In the genomic region with DNA sequence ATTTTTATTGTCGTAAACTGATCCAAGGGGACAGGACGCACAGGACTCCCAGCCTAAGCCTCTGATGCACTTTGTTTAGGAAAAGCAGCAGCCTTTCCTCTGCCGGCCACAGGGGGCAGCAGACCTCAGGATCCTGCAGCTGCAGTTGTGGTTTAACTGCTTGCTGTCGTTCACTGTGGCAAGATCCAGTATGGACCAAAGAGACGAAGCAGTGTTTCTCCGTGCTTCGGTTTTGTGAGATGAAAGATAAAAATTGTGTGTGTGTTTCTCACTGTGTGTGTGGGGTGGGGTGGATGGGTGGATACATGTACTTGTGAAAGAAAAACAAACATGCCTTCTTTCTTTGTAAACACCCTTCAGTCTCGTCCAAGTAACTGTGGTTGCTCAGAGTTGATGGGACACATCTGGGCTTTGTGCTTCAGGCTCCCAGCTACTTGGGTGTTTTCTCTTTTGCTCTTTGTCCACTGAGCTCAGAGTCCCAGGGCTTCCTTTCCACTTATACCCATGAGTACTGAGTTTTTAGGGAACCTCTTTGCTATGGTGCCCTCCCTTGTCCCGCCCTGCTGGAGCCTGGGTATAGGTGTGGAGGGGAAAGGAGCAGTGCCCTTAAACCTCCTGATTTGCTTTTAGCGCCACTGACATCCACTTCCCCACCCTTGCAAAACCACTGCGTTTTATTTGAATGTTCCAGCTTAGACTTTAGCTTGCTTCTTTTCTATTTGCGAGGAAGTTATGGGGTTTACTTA, we compare ENCODE assay signal across 8 mouse cellular contexts. TPM values are rescaled to one million over a fixed set of nuclear protein-coding genes. Genes with fewer than 3 reads are reported as not detected.
A peak's percentile ranks its signal among the peaks of the same experiment; 100 is the strongest.
DNase-seq lines count a peak whose midpoint lies in the region; ATAC-seq and TF ChIP-seq lines count a peak whose summit lies in the region.

No protein-coding gene starts in this region.

- H3K4me2 ChIP-seq in embryonic facial prominence, embryonic 13.5 days: peak overlapping the region; percentile 36
- no peak overlapping the region for H3K4me2 ChIP-seq in limb, embryonic 11.5 days (ENCODE audit: low read depth, severe bottlenecking)
- no peak overlapping the region for H3K4me2 ChIP-seq in midbrain, embryonic 13.5 days (replicated peaks)

- peak; percentile 44 to 74 for DNase-seq in adrenal gland, adult (ENCODE audit: inconsistent age in 2 of 2, low spot score in 1 of 2)
- no peak for DNase-seq in adrenal gland, postnatal 4 days (ENCODE audit: low spot score in 2 of 2)
- DNase-seq in heart, adult 8-10 months (ENCODE audit: low spot score): peak; percentile 60
- peak; percentile 73 for DNase-seq in kidney, adult 2 months
- DNase-seq in limb, embryonic 11.5 days (ENCODE audit: low spot score): peak; percentile 70
- DNase-seq in spleen, adult 18-20 months: peak; percentile 9 to 35

- no peak for TF ChIP-seq POLR2A in kidney, adult 2 months (IDR thresholded peaks at IDR 0.05; ENCODE audit: low read depth, low read length)

- H3K27ac ChIP-seq in embryonic facial prominence, embryonic 13.5 days: peak overlapping the region; percentile 44
- H3K27ac ChIP-seq in kidney, adult 2 months (ENCODE audit: insufficient read depth, low read depth, low read length): no peak overlapping the region
- H3K27ac ChIP-seq in limb, embryonic 11.5 days (replicated peaks; ENCODE audit: low read depth, low read length): no peak overlapping the region
- no peak overlapping the region for H3K27ac ChIP-seq in midbrain, embryonic 13.5 days

- no peak overlapping the region for H3K9ac ChIP-seq in embryonic facial prominence, embryonic 13.5 days
- no peak overlapping the region for H3K9ac ChIP-seq in limb, embryonic 11.5 days (ENCODE audit: low read length)
- no peak overlapping the region for H3K9ac ChIP-seq in midbrain, embryonic 13.5 days (replicated peaks)

- peak; percentile 90 for TF ChIP-seq CTCF in kidney, adult 2 months (conservative IDR thresholded peaks at IDR 0.05; ENCODE audit: insufficient read depth, insufficient read length, low read depth, low read length)

- peak overlapping the region; percentile 13 for H3K4me3 ChIP-seq in embryonic facial prominence, embryonic 13.5 days
- no peak overlapping the region for H3K4me3 ChIP-seq in kidney, adult 2 months (ENCODE audit: insufficient read depth, low read depth, low read length)
- H3K4me3 ChIP-seq in limb, embryonic 11.5 days (ENCODE audit: low read depth, low read length): no peak overlapping the region
- no peak overlapping the region for H3K4me3 ChIP-seq in midbrain, embryonic 13.5 days (replicated peaks)

- no peaks in the 10 kb centered on the region for H3K36me3 ChIP-seq in embryonic facial prominence, embryonic 13.5 days
- no peaks in the 10 kb centered on the region for H3K36me3 ChIP-seq in kidney, adult 2 months (ENCODE audit: control insufficient read depth, insufficient read depth, low read length)
- H3K36me3 ChIP-seq in limb, embryonic 11.5 days (ENCODE audit: control insufficient read depth, insufficient read depth, low read length): no peaks in the 10 kb centered on the region
- H3K36me3 ChIP-seq in midbrain, embryonic 13.5 days: no peaks in the 10 kb centered on the region

- H3K4me1 ChIP-seq in embryonic facial prominence, embryonic 13.5 days: peaks cover 20% of the 10 kb centered on the region
- H3K4me1 ChIP-seq in kidney, adult 2 months (ENCODE audit: control insufficient read depth, insufficient read depth, low read length): peaks cover 11% of the 10 kb centered on the region; the same call in 1 of the 2 replicates
- no peaks in the 10 kb centered on the region; the same call in 1 of the 2 replicates for H3K4me1 ChIP-seq in limb, embryonic 11.5 days (ENCODE audit: control insufficient read depth, insufficient read depth, low read length)
- no peaks in the 10 kb centered on the region for H3K4me1 ChIP-seq in midbrain, embryonic 13.5 days (replicated peaks)

- H3K9me3 ChIP-seq in embryonic facial prominence, embryonic 13.5 days: no peaks in the 10 kb centered on the region
- no peaks in the 10 kb centered on the region for H3K9me3 ChIP-seq in limb, embryonic 11.5 days (ENCODE audit: control insufficient read depth, low read length)
- H3K9me3 ChIP-seq in midbrain, embryonic 13.5 days: no peaks in the 10 kb centered on the region

- 0 out of 2 replicates have a peak, but pooled peaks have one; percentile 10 for ATAC-seq in embryonic facial prominence, embryonic 13.5 days (ENCODE audit: insufficient number of reproducible peaks, insufficient read depth, low FRiP score, low TSS enrichment, low read depth)
- ATAC-seq in limb, embryonic 11.5 days (ENCODE audit: insufficient number of reproducible peaks, low FRiP score, low TSS enrichment, low read depth): peak; percentile 83; the same call in 1 of the 2 replicates
- peak; percentile 83 for ATAC-seq in midbrain, embryonic 13.5 days

- WGBS in embryonic facial prominence, embryonic 13.5 days: 37% methylated on average over 12 of the region's 12 CpGs
- 31% methylated on average over 12 of the region's 12 CpGs for WGBS in kidney, adult 2 months
- WGBS in limb, embryonic 11.5 days: 42% methylated on average over 12 of the region's 12 CpGs
- 45% methylated on average over 12 of the region's 12 CpGs for WGBS in midbrain, embryonic 13.5 days

- no peaks in the 10 kb centered on the region for H3K27me3 ChIP-seq in embryonic facial prominence, embryonic 13.5 days
- no peaks in the 10 kb centered on the region for H3K27me3 ChIP-seq in kidney, adult 2 months (replicated peaks; ENCODE audit: control insufficient read depth, insufficient read depth, low read length)
- no peaks in the 10 kb centered on the region for H3K27me3 ChIP-seq in limb, embryonic 11.5 days (ENCODE audit: control insufficient read depth, insufficient read depth, low read length)
- H3K27me3 ChIP-seq in midbrain, embryonic 13.5 days: no peaks in the 10 kb centered on the region

RNA-seq across cellular contexts. Expression of gene Hmgcs2, which starts 0.9 kb away (rescaled TPM):
- total RNA-seq in adrenal gland, postnatal 4 days (2021): 100 to 1,000 TPM in 1 of 2 experiments, 10 to 100 TPM in 1; 30.6 to 130 TPM
- 2.6 and 6.4 TPM in 2 replicates for polyA plus RNA-seq in embryonic facial prominence, embryonic 13.5 days (2015; fragmentation: Nextera tagmentation; extraction: Ambion mirVana)
- total RNA-seq in heart, adult 8-10 months (2022): 10 to 100 TPM in 1 of 4 experiments, 1 to 10 TPM in 3; 7.5 to 13.9 (median 9.0) TPM
- polyA plus RNA-seq in kidney, adult 2 months (2012; rRNA removed): 39.0 and 39.5 TPM in 2 replicates
- 1.1 and 1.4 TPM in 2 replicates for polyA plus RNA-seq in limb, embryonic 11.5 days (2014; fragmentation: Nextera tagmentation; extraction: Ambion mirVana)
- 8.1 and 9.6 TPM in 2 replicates for polyA plus RNA-seq in midbrain, embryonic 13.5 days (2015; fragmentation: Nextera tagmentation; extraction: Ambion mirVana)

RNA-seq across cellular contexts. Expression of gene Phgdh, which starts 58.7 kb away (rescaled TPM):
- 10 to 100 TPM; 52.0 to 79.6 TPM for total RNA-seq in adrenal gland, postnatal 4 days (2021)
- polyA plus RNA-seq in embryonic facial prominence, embryonic 13.5 days (2015; fragmentation: Nextera tagmentation; extraction: Ambion mirVana): 229 and 256 TPM in 2 replicates
- 1 to 10 TPM; 1.1 to 1.8 (median 1.5) TPM for total RNA-seq in heart, adult 8-10 months (2022)
- polyA plus RNA-seq in kidney, adult 2 months (2012; rRNA removed): 47.1 and 54.5 TPM in 2 replicates
- polyA plus RNA-seq in limb, embryonic 11.5 days (2014; fragmentation: Nextera tagmentation; extraction: Ambion mirVana): 318 and 329 TPM in 2 replicates
- polyA plus RNA-seq in midbrain, embryonic 13.5 days (2015; fragmentation: Nextera tagmentation; extraction: Ambion mirVana): 170 and 190 TPM in 2 replicates

RNA-seq across cellular contexts. Expression of gene Reg4, which starts 59.1 kb away (rescaled TPM):
- total RNA-seq in adrenal gland, postnatal 4 days (2021): not detected
- not detected in 2 replicates for polyA plus RNA-seq in embryonic facial prominence, embryonic 13.5 days (2015; fragmentation: Nextera tagmentation; extraction: Ambion mirVana)
- total RNA-seq in heart, adult 8-10 months (2022): not detected
- polyA plus RNA-seq in kidney, adult 2 months (2012; rRNA removed): not detected in 2 replicates
- not detected in 2 replicates for polyA plus RNA-seq in limb, embryonic 11.5 days (2014; fragmentation: Nextera tagmentation; extraction: Ambion mirVana)
- polyA plus RNA-seq in midbrain, embryonic 13.5 days (2015; fragmentation: Nextera tagmentation; extraction: Ambion mirVana): not detected in 2 replicates

Comparison
In these comparisons a context has a peak if more than half of its experiments do, and no peak if none do; other contexts are left out.
1. DNase-seq: peak in adrenal gland, adult (2 of 2), heart, adult 8-10 months (single experiment), kidney, adult 2 months (single experiment), limb, embryonic 11.5 days (single experiment) and spleen, adult 18-20 months (2 of 2); none in adrenal gland, postnatal 4 days (0 of 2).
2. ATAC-seq: peak in every context shown above with its lines; median percentile 83 in limb, embryonic 11.5 days; 83 in midbrain, embryonic 13.5 days; 10 in embryonic facial prominence, embryonic 13.5 days.